Mouse (Mus musculus) kidney, postnatal 25 days (tissue): ENCODE measurements around the gene Iqca.

Source experiments
- DNase-seq, 2 experiments: peaks; one replicate each; pipeline ENCODE4 v3.0.0; 2021; ENCODE audit warnings: mixed read lengths in 2 of 2

Iqca gene

DNA sequence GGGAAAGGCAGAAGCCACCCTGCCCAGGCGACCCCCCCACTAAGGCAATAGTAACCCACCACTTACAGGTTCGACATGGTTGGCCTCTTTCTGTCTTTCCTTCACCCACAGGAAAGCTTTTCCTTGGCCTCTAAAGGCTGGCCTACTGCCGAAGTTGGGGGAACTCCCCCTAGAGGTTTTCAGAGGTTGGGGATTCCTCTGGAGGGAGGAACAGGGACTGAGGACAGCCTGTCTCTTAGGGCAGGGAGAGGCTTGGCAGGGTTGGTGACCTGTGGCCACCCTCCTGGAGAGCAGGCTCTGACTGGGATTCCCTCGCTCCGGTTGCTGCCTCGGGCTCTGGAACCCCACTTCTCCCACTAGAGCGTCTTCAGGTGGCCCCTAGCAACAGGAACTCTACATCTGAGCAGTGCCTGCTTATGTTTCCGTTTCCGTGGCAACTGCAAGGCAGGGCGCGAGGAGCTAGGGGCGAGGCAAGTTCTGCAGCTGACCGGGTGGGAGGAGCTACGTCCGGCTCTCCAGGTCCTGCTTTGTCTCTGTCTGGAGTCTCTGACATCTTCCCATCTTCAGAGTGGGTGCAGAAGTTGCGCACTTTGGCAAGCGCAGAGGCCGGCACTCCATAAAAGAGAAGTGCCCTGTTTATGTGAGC, at the start of gene Iqca:
Gene Iqca, minus strand, starts transcription at position 303 of the 646 bp plus-strand sequence.
- peak; percentile 79 to 83 for DNase-seq

DNA sequence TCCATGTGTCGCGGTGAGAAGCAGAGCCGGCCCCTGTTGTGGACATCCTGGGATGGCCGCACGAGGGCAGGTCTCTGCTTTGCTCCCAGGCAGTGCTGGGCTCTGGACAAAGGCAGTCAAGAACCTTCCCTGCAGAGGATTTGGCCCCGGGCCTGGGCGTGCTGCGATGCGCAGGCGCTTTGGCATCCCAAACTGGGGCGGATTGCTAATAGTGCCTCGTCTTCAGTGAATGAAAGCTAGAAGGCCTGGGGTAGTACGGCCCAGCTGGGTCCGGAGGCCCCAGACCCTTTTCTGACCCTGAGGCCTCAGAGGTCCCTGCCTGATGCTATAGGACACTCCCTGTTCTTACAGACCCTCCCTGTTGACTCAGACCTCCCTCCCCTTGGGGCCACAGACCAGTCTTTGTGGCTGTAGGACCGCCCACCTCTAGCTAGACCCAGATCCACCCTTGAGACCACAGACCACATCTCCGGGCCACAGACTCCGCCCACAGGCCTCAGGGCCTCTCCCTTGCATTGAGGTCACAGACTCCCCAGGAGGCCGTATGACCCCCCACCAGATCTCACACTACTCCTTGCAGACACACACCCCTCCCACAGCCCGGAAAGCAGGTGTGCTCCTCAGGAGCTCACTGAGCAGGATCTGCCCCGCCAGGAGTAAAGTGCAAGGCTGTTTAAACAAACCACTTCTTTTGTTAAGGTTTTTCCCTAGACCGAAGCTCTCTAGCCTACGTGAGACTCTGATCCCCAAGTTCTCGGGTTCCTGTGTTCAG, 49.2 kb upstream of the Iqca start:
- DNase-seq = peak; percentile 75 to 85

DNA sequence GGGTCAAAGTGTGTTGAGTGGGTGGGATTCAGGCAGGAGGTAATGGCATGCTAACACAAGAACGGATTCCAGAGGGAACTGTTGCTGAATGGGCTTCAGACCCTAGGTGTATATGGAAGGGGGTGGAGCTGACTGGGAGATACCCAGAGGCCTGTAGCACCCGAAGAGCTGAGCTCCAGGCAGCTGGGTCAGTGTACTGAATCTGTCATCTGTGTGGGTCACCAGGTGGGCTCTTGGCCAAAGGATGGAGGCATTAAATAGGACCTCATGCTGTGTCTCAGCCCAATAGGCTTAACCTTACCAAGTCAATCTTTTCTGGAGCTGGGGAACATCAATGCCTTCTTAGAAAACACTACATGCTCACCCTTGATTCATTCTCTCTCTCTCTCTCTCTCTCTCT, 48.5 kb upstream of the Iqca start:
- no peak for DNase-seq

DNA sequence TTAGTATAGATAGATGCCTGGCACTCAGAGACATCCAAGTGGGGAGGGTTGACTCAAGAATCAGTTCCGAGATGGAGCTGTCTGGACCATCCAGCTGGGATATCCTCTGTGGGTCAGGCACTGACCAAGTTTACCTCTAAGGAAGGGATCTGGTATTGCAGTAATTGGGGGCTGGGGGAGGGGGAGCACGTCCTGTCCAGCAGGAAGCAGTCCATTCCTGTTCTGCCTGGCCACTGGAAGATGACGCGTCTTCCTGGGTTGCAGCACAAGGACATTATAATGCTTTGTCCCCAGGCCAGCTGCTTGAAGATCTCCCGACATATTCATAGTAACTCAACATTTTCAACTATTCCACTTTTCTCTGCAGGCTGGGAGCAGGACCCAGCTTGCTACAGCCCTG, 48.0 kb upstream of the Iqca start:
- peak in 1 of 2 experiments; percentile 44 for DNase-seq

DNA sequence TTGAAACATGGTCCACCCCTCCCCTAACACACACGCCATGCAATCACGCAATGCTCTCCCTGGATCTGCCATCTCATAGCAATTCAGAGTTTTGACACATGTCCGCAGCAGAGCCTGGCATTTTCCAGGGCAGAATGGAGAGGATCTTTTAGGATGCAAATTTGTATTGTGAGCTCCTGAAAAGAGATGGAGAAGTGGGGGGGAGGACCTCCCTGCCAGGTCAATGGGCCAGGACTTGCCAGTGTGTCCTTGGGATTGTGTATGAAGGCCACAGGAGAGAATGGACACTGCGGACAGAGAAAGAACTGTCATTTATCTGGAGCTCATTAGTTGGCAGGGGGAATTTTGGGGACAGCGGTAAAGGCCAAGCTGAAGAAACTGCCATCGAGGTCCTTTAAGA, 35.8 kb upstream of the Iqca start:
- DNase-seq = no peak

DNA sequence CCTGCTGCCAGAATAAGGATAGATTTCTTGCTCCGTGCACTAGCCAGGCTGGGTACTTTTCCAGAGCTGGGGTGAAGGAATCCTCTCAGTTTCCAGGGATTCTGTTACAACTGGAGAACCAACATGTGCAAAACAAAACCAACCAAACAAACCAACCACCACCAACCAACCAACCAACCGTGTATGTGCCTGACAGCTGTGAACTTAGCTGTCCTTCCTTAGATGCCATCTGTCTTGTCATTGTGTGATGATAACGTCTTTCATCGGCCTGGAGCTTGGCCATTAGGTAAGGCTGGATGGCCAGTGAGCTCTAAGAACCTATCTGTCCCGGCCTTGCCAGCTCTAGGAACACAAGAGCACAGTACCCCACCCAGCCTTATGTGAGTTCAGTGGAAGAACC, 33.7 kb upstream of the Iqca start:
- DNase-seq = no peak

DNA sequence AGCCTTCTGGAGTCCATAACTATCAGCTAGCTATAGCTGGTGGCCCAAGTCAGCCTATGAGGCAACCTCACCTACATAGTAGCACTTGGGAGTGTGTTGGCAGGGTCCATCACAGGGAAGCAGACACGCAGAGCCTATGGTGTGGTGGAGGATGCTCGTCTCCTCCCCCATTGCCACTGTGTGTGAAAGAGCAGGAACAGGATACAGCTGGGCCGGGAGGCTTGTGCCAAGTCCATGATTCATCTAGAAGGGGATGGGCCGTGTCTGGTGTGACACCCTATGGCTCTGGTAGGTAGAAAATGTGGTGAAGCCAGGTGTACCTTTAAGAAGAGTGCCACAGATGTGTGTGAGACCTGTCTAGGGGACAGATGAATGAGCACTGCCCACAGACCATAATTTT, 33.0 kb upstream of the Iqca start:
- DNase-seq = no peak

DNA sequence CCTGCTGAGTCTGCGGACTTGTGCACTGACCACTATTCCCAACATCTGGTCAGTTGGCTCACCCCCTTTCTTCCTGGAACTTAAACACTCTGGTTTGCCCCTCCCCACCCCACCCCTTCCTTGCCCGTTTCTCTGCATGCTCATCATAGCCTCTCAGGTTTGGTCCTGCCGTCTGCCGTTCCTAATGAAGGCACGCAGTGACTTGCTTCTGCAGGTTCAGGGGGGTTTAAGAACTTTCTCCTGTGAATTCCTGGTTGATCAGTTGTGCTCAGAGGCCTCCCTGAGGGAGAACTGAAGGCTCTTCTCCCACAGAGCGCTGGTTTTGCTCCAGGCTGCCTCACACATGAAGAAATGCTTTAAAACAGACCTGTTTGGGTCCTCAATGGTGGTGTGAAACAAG, 30.4 kb upstream of the Iqca start:
- no peak for DNase-seq

DNA sequence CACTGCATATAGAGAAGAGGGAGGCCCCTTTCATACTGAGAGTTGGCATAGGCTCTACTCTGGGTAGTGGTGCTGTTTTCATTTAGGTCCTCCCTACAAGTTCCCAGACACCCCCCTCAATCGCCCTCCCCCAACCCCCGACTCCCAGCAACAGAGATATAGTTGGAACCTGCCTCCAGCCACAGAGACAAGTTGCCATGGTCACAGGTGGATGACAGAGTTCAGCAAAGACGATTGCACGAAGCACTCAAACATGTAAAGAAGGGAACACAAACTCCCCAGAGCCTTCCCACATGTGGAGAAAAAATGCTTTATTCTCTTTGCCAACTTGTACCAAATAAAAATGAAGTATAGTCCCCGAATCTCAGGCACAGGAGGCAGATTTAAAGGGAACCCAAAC, 29.3 kb upstream of the Iqca start:
- DNase-seq = no peak

DNA sequence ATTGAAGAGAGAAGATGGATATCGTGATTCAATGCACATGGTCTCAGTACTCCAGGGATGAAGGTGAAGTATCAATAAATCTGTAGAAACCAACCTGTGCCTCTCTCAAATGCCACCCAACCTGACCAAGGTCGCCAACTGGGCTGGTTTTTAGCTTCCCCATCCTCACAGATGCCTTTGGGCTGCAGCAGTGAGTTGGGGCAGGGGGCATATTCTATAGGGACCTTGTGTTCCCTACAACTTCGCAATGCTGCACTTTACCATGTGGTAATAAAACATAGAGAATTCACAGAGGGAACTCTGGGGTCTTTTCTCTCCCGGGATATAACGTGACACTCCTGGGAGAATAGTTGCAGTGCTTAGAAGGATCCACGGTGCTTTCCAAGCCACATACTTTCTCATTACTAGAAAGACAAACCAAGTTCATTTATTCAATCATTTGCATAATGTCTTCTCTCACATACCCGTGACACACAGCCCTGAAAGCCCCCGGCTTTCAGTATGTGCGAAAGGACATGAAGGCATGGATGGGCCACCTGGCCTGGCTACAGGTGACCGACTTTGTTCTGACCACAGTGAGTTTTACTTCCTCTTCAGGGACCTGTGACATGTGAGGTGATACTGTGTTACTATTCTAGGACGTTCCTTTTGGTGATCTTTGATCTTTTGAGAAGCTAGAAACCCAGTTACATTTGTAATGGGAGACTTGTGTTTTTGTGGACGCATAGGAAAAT, 27.9 kb upstream of the Iqca start:
- no peak for DNase-seq

DNA sequence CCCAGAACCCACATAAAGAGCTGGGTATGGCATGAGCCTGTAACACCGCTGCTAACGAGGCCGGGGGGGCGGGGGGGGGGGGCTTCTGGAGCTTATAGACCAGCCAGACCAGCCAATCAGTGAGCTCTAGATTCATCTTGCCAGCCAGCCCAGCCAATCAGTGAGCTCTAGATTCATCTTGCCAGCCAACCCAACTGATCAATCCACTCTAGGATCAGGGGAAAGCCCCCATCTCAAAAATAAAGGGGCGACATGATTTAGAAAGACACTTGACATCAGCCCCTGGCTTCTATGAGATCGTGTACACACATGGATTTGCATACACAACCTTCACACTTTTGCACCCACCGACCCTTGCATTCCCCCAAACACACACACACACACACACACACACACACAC, 27.3 kb upstream of the Iqca start:
- DNase-seq = no peak

DNA sequence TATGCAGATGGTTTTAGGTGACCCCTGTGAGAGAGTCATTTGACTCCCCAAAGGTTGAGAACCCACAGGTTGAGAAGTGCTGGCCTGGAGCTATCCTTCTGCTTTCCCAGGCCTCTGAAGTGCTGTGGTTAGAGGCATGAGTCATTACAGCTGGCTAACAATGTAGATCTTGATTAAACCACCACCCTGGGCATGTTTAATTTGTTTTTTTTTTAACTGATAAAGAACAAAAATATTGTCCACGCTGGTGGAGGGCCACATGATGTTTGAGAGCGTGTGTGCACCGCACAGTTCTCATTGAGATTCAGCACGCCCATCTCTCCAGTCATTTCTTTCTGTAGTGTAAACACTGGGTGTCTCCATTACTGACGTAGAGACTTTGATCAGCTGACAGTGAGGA, 24.8 kb upstream of the Iqca start:
- no peak for DNase-seq

DNA sequence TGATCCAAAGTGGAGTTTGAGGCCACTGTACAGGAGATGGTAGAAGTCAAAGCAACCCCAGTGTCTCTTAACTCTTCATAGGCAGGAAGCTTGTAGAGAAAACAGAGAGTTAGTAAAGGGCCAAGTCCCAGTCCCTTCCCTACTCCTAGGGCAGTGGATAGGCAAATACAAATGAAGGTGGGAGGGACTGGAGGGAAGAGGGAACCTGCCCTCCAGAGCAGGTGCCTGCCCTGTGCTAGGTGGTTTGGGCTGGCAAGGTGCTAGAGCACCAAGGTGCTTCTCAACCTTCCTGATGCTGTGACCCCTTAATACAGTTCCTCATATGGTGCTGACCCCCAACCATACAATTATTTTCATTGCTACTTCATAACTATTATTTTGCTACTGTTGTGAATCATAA, 24.4 kb upstream of the Iqca start:
- no peak for DNase-seq

DNA sequence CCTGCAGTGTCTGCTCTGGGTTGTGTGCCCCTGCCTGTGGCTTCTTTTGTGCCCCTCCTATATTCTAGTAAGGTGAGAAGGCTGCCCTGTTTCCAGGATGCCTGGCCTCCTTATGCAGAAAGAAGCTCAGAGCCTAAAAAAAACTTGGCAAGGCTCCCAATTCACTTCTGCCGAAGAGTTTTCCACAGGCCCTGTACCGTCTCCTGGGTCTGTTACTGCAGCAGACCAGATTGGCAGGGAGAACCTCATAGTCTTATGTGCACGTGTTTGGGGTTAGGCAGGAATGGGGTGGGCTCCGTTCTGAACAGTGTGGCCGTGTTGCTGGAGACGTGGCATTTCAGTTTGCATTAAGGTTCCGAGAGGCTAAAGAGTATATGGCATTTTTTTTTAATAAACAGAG, 23.0 kb upstream of the Iqca start:
- no peak for DNase-seq

DNA sequence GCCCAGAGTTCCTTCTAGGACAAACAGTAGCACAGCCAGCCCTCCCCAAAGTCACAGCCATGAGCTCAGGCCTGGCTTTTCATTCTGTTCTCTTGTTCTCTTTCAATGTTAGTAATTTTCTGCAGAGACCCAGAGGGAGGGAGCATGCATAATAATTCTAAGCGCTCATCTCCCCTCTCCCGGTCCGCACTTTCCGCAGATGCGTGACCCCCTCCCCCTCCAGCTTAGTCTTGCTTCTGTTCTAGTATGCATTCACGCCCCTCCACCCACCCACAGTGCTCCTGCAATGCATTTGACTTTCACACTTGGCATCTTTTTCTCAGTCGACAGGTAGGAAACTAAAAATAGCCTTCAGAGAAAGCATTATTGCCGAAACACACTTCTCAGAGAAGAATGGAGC, 21.1 kb upstream of the Iqca start:
- DNase-seq = no peak

DNA sequence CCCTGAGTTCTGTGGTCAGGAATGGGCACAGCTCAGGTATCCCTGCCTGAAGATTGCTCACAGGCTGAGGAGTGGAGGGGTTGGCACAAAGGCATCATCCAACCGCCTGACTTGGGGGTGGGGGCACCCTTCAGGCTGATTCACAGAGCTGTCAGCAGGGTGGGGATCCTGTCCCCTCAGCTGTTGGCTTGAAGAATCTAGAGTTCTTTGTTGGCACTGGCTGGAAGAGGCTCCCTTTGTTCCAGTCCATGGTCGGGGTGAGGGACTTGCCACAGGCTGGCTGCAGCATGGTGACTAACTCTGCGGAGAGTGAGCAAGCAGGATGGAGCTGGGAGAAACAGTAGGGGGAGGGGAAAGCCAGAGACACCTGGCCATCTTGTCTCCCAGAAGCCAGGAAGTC, 11.1 kb upstream of the Iqca start:
- no peak for DNase-seq

DNA sequence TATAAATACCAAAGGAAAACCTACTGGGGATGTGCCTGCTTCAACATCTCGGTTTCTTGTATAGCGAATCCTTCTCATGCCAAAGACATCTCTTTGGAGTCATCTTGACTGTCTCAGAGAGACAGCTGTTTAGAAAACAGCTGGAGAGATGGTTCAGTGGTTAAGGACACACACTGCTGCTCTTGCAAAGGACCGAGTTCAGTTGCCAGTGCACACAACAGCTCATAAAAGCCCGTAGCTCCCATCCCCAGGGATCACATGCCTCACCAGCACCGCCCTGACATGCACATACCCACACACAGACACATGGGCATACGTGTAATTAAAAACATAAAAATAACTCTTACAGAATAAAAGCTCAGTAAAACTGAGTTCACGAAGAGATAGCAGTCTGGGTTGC, 10.0 kb upstream of the Iqca start:
- DNase-seq = no peak

DNA sequence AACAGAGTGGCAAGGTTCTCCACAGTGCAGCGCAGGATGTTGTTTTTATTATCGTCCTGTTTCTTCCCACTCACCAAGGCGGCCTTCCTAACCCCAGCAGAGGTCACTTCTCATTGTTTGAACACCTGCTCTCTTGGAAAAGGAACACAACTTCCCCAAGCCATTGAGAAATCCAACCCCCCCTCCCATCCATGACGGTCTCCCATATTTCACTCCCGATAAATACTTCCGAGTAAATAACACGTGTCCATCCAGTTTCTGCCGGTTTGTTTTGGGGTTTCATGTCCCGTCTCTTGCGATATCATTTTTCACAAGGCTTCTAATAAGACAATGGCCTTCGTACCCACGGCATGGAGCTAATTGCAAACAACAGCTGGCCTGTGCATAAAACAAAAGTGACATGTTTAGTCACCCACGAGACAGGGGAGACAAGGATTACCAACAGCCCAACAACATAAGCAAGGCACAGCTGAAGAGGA, 9.2 kb upstream of the Iqca start:
- DNase-seq = no peak

DNA sequence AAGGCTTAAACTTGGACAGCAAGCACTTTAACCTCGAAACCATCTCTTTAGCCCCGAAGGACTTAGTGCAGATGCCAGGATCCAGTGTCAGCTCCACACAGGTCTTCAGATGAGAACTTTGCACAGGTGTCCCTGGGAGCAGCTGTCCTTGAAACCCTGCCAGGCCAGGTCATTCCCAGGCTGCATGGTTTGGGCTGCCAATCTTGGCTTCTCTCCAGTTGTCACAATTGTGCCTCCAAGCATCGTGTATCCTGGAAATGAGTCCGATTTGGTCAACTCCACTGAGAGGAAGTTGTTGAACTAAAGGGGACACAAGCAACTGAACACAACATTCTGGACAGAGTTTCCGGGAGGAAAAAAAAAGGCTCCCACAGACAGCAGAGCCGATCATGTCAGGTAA, 8.4 kb upstream of the Iqca start:
- peak; percentile 48 to 76 for DNase-seq

DNA sequence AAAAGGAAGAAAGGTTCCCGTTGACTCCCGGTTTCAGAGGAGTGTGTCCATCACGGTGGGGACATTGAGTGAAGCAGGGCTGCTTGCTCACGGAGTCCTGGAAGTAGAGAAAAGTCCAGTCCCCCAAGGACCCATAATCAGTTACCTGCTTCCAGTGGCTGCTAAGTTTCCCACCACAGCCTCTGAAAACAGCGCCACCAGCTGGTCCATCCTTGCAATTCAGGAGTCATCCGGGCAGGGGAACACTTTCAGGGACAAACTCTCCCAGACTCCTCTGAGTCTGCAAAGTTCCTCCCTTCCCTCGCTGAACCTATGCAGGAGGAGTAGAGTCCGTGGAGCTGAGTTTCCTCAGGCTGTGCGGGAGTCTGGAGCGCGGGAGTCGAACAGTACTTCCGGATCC, 6.7 kb upstream of the Iqca start:
- peak in 1 of 2 experiments; percentile 12 for DNase-seq

DNA sequence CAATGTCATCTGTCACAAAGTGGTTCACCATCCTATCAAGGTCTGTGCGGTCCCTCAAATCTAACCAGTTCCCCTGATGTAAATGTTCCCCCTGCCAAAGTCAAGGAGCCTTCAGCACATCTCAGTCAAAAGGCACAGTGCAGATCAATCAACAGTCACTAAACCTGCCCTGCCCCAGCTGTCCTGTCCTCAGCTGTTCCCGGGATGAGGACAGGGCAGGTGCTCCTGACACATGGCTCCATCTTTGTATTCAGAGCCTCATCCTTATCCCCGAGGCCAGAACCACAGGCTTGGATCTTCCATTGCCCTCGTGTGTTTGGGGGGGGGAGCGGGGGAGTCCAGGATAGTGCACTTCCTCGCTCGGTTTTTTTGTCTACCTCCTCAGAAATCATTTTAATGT, 3.4 kb upstream of the Iqca start:
- DNase-seq = no peak

DNA sequence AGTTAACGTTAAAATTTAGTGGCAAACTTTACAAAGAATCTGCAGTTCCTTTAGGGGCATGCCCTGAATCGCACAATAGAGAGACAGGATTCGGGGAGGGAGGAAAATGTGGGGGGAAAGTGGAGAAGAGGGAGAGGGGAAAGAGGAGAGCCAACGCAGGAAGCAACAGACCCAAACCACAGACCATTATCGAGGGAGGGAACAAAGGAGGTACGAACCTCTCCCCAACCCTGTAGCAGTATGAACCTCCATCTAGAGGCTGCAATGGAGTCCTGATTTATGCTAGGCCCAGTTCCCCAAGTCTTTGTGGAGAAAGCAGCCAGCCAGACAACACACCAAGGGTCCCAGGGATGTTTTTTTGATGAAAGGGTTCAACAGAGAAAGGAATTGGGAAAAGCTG, 586 bp upstream of the Iqca start:
- no peak for DNase-seq

DNA sequence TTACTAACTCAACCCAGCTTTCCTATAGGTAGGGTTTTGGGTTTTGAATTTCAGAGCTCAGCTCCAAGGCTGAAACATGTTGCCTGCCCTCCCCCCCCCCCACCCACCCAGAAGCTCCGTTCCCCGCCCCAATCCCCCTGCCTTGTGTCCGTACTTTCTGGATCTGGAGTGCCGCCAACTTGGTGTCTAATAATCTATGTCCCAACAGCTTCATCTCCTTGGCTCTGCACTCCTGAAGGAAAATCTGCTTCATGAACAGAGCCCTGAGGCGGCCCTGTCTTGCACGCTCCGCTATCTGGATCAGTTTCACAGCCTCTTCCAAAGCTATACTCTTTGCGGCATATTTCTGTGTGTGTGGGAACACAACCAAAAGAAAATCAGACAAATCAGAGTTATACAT, 13.5 kb downstream of the Iqca start:
- peak in 1 of 2 experiments; percentile 20 for DNase-seq

DNA sequence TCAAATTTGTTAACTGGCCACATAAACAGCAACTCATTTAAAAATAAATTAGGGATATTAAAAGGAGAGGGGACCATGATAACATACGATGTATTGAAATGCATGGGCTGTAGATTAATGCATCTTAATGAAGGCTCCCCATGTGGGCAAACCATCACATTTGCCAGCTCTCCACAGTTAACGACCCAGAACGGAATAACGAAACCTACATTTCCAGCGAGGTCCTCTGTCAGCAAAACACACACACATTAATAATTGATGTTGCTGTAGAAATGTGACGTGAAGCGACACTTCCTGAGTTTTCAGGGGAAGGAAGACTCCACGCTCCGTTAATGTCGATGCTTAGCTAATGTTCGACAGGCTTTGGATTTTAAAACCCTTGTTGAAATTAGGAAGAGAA, 20.8 kb downstream of the Iqca start:
- no peak for DNase-seq
